Mouse (Mus musculus): ENCODE measurements around the gene Zbtb40.

The Zbtb40 gene

GRCm38 (mm10) chr4:137032456-137032855, 16.1 kb downstream of the Zbtb40 start:
- no peak for DNase-seq

DNA sequence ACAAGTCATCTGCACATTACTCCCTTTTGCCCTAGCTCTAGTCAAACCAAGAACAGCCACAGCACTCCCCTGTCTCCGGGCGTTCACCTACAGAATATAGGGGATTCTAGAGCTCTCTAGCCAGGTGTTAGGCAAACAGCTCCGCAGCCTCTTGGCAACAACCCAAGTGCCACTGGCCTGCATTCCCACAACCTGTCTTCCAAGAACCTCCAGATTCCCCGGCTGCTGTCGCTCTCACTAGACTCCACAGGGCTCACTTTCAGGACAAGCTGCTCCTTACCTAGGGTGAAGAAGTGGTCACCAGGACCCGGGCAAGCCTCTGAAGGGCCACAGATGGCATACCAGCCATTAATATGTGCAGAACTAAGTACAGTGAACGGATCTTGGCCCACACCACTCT, 17.3 kb downstream of the Zbtb40 start:
- no peak for DNase-seq

GRCm38 (mm10) chr4:137029348-137029747, 19.3 kb downstream of the Zbtb40 start:
- DNase-seq: no peak

DNA sequence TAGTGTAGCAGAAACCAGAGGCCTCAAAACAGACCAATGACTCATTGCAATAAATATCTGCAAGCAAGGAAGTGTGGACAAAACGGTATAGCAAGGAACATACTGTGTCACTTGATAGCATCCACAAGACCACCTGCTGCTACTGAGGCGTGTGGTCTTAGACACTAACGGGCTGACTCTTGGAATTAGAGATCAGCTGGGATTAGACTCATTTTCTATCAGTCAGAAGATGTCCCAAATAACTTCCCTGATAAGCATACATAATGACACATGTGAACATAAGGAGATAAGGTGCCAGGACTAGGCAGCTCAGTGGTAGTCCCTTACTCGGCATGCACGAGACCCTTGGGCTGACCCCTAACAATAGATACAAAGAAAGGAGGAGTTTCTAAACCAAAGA, 21.6 kb downstream of the Zbtb40 start:
- DNase-seq: no peak

- DNase-seq: no peak
Observed at GRCm38 (mm10) chr4:137025570-137025969, 23.0 kb downstream of the Zbtb40 start.

- DNase-seq: no peak
Observed at GRCm38 (mm10) chr4:137025133-137025532, 23.5 kb downstream of the Zbtb40 start.

- no peak for DNase-seq
Observed at GRCm38 (mm10) chr4:137020065-137020464, 28.5 kb downstream of the Zbtb40 start.

- no peak for DNase-seq
Observed at GRCm38 (mm10) chr4:137015934-137016333, 32.7 kb downstream of the Zbtb40 start.

DNA sequence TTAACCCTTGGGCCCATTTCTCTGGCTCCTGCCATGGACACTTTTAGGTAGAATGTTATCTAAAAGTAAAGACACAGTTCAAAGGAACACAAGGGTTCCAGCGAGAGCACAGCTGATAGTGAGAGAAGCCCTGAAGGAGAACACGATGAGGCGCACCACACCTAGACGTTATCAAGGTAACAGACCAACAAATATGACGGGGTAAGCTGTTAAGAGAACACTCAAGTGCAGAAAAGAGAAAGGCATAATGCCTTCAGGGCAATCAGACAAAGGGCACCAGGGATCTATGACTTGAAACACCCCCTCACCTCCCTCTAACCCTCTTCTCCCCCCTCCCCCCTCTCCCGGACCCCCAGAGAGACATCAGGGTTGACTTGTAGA, 33.1 kb downstream of the Zbtb40 start:
- DNase-seq: no peak

- no peak for DNase-seq
Observed at GRCm38 (mm10) chr4:137014654-137015475, 33.7 kb downstream of the Zbtb40 start.

DNA sequence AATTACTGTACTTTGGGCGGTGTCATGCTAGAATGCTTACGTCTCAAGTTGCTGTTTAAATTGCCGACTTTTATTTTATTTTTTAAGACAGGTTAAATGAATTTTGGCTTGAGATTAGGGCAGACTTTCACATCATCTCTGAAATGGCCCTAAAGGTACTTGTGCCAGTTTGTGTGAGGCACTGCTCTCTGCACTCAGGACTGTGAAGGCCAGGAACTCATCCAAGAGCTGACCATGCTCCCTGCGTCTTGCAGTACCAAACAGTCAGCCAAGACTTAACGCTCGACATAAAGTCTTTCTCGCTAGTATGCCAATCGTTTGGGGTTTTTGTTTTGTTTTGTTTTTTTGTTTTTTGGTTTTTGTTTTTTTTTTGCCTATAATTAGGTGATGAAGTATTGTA, 34.5 kb downstream of the Zbtb40 start:
- no peak for DNase-seq

DNA sequence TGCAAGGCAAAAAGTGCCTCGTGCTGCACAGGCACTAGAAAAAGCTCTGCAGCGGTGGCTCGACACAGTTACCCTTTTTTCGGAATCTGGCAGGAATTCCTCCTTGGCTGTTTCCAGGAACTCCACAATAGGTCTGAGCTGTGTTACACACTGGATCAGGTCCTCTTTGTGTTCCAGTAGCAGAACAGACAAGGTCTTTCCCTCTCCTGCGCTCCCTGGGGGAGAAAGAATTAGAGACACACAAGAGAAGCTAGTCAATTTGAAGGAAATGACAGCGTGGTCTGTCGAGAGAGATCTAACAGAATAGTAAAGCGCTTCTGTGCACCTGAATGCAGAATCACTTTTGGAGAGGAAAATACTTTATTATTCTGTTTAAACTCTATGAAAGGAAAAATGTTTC, 41.6 kb downstream of the Zbtb40 start:
- no peak for DNase-seq

DNA sequence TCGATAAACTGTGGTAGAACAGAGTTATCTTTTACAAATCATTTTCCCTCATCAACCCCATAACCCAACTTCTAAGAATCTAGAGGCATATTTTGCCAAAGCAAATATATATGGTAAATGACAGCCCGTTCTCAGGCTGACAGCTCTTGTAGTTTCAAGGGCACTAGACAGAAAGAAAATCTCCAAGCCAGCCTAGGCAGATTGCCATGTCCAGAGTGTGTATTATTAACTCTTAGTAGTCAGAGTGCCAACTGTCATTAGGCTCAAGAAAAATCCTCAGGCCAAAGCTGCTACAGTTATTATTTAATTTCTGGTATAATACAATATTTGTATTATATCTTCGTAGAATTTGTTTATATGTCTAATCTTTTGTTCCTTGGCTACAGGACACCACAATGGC, 46.8 kb downstream of the Zbtb40 start:
- no peak for DNase-seq

- DNase-seq: no peak
Observed at GRCm38 (mm10) chr4:137001020-137001419, 47.6 kb downstream of the Zbtb40 start.

DNA sequence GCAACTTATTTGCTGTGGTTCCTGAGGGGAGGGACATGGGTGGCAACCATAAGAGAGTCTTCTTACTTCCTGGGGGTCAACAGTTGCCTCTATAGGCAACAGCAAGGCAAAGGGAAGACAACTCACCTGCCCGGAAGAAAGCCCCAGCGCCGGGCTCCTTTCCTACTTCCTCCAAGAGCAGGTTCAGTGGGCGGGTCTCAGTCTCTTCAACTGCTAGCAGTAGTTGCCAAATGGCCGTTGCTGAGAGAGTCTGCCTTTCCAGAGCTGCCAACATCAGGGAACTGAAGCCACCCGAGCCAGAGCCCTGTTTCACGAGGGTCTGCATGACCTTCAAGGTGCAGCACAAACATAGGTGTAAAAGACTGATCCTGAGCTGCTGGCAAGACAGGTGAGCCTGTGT, 50.2 kb downstream of the Zbtb40 start:
- DNase-seq: no peak

DNA sequence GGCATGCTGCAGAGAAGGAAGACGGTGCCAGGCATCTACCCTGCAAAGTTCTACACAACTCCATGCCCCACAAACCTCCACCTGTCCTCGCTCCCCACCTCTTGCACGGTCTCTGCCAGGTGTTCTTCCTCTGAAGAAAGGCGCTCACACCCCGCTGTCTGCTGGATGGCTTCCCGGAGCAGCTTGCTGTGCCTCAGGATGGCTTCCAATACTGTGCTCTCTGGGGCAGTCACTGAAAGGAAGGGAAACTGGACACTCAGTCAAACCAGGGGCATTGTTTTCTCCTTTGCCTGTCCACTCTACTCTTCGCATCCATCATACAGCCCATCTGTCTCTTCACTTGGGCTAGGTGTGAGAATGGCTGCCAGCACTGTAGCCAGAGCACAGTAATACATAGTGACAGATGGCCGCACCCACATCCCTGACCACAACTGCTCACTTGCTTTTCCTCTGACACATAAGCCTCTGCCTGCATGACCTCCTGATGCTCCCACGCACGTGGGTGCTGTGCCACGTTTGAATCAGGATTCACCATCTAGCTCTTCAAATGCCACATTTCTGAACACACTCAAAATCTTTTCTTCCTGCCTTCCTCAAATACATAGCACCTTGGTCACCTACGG, 50.8 kb downstream of the Zbtb40 start:
- no peak for DNase-seq

DNA sequence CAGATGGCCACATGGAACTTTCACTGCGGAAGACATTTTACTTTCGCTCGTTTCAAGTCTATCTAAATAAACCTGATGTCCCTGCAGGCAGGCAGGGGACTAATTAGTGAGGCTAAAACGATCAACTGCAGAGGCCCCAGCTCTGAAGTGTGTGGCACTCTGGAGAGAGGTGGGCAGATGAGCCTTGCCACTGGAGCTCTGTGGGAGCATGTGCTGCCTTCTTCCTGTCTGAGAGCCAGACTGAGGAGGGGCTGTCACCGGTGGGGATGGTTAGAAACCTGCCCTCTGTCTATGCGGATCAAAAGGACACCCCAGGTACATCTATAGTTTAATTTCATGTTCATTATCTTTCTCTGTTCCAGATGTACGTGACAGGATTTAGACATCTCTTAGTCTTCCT, 51.7 kb downstream of the Zbtb40 start:
- no peak for DNase-seq

GRCm38 (mm10) chr4:136995361-136995760, 53.2 kb downstream of the Zbtb40 start:
- DNase-seq: no peak

GRCm38 (mm10) chr4:136981993-136982695, 66.5 kb downstream of the Zbtb40 start:
- no peak for DNase-seq

- peak; percentile 17 for DNase-seq
Observed at GRCm38 (mm10) chr4:136981347-136981746, 67.3 kb downstream of the Zbtb40 start.

DNA sequence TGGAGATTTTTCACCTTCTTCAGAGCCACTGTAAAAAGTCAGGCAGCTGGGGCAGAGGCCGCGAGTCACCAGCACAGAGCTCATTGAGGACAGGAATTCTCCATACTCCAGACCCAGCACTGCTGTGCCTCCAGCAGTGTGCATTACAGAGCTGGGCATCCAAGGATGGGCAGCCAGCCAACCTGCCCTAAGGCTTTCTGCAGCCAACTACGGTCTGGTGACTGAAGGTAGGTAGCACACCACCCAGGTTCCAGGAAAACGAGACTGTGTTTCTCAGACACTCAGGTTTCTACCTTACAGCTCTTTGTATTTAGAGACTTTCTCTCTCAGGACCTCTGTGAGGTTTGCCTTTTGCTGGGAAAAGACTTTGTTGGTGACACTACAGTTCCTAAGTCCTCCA, 67.7 kb downstream of the Zbtb40 start:
- no peak for DNase-seq

DNA sequence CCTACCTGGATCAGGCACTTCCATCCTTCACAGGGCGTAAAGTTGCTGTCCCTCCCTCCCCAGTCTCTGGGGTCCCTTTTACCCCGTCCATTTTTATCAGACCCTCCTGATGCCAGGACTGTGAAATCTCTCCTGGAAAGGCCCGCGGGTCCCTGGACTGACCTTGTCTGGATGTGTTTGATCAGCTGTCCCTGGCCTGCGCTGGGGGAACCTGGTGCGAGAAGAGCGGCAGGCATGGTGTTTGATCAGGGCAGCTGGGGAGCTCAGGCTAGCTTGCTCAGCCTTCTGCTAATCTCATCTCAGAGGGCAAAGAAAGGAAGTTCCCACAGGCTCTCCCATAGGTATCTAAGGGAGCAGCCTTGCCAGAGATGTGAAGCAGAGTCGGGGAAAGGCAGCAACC, 71.4 kb downstream of the Zbtb40 start:
- DNase-seq: no peak

DNA sequence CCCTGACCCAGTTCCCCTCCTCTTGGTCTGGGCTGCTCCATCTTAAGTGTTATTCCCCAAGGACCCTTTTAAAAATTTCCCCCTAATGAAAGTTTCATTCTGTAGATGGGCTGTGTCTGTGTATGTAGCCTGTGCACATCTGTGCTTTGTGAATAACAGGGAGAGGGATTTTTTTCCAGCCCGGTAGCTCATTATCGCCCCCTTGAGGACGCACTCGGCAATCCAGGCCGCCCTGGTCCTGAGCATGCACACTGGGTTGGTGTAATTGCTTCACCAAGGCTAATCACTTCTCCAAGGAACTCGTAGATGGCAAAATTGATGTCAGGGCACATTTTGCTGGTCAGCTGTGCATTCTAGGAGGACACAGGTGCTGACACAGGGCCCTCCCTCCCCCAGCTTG, 77.7 kb downstream of the Zbtb40 start:
- no peak for DNase-seq

Data from layer of hippocampus, adult 9-11 months (tissue).